Mouse (Mus musculus) olfactory bulb, adult 2 months (tissue): Measurements from ENCODE around the gene Ntan1.

Experiments
- CTCF ChIP-seq: fragments of 200-500 bp; IDR thresholded peaks from 2 replicates; pipeline ENCODE4 v1.5.1; 2012; ENCODE audit warnings: low read depth, mild to moderate bottlenecking, low read length, moderate library complexity; ENCODE audit not compliant: insufficient read depth
- POLR2A ChIP-seq: fragments of 200-500 bp; IDR thresholded peaks from 2 replicates; pipeline ENCODE4 v1.6.1; 2012; ENCODE audit warnings: mild to moderate bottlenecking, low read depth, low read length, moderate library complexity; ENCODE audit not compliant: insufficient read depth

- TF ChIP-seq CTCF (no peak), POLR2A (no peak)
These were observed 7.9 kb downstream of the Ntan1 start for GRCm38 (mm10) chr16:13826511-13826910.
